Mouse (Mus musculus) embryonic facial prominence, embryonic 12.5 days (tissue): Measurements from ENCODE around the gene Anapc1. TPM values are rescaled to one million over a fixed set of nuclear protein-coding genes. Genes with fewer than 3 reads are reported as not detected.

ENCODE experiments used
- ATAC-seq: fragments of 200-750 bp; cut with Nextera tagmentation; 2 replicates; pipeline ENCODE4 v1.8.0; 2017; ENCODE audit not compliant: insufficient number of reproducible peaks, insufficient read depth, low FRiP score, low TSS enrichment
- H3K27ac ChIP-seq: fragments of 300-500 bp; sonication (generic); 2 replicates; pipeline ENCODE4 v1.5.1; 2016; ENCODE audit warnings: mild to moderate bottlenecking
- H3K27me3 ChIP-seq: fragments of 300-500 bp; sonication (generic); 2 replicates; pipeline ENCODE4 v1.6.1; 2016; ENCODE audit warnings: mild to moderate bottlenecking, moderate library complexity
- H3K36me3 ChIP-seq: fragments of 300-500 bp; sonication (generic); 2 replicates; pipeline ENCODE4 v1.6.1; 2016; ENCODE audit warnings: mild to moderate bottlenecking
- H3K4me1 ChIP-seq: fragments of 300-500 bp; sonication (generic); 2 replicates; pipeline ENCODE4 v1.6.1; 2016
- H3K4me2 ChIP-seq: fragments of 300-500 bp; sonication (generic); replicated peaks from 2 replicates; pipeline ENCODE4 v1.6.1; 2016; ENCODE audit warnings: mild to moderate bottlenecking, moderate library complexity
- H3K4me3 ChIP-seq: fragments of 300-500 bp; sonication (generic); 2 replicates; pipeline ENCODE4 v1.5.1; 2016; ENCODE audit warnings: mild to moderate bottlenecking
- H3K9ac ChIP-seq: fragments of 300-500 bp; sonication (generic); 2 replicates; pipeline ENCODE4 v1.6.1; 2016; ENCODE audit warnings: mild to moderate bottlenecking, moderate library complexity
- H3K9me3 ChIP-seq: fragments of 300-500 bp; sonication (generic); 2 replicates; pipeline ENCODE4 v1.6.1; 2016; ENCODE audit warnings: mild to moderate bottlenecking, moderate library complexity
- WGBS: fragments of 180-500 bp; shearing (Covaris S2); methylation state at CpG from one replicate; pipeline ENCODE4 v1.1.7; 2016; 5-methylcytosine and 5-hydroxymethylcytosine counted together
- polyA plus RNA-seq: library from polyadenylated mRNA; unstranded; fragments of >200 nt; fragmentation: Nextera tagmentation; extraction: Ambion mirVana; gene quantifications from 2 replicates; pipeline ENCODE4 v1.2.1, GENCODE M21; 2016

Anapc1 gene
- polyA plus RNA-seq, 1 experiment from 2014 or later, result 86.6 TPM

DNA sequence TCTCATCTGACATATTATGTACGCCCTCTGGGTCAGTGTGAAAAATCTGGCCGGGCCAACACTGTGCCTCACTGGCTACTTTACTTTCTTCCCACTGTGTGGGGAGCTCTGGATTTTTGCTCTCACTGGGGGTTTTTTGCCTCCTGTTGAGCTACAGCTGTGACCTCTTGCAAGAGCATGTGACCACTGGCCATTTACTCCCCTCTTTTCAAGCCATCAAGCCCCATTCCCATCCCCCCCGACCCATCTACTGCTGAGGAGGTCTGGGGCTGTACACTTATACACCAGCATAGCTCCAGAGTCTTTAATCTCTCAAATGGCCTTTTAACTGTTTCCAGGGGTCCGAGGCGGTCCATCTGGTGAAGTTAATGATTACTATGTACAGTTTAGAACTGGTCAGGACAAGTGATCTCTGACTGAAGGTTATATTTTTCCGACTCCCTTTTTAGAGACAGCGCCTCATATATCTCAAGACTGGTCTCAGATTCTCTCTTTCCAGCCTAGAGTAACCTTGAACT, 27.6 kb upstream of the Anapc1 start:
- Histone ChIP-seq H3K4me1 (peaks cover 38% of the 10 kb centered on the region), H3K36me3 (no peaks in the 10 kb centered on the region), H3K9me3 (no peaks in the 10 kb centered on the region), H3K27me3 (no peaks in the 10 kb centered on the region), H3K4me2 (no peak overlapping the region), H3K27ac (peak overlapping the region; percentile 97), H3K9ac (no peak overlapping the region), H3K4me3 (no peak overlapping the region)
- ATAC-seq, result no peak
- 33% methylated on average over 7 of the region's 7 CpGs for WGBS

DNA sequence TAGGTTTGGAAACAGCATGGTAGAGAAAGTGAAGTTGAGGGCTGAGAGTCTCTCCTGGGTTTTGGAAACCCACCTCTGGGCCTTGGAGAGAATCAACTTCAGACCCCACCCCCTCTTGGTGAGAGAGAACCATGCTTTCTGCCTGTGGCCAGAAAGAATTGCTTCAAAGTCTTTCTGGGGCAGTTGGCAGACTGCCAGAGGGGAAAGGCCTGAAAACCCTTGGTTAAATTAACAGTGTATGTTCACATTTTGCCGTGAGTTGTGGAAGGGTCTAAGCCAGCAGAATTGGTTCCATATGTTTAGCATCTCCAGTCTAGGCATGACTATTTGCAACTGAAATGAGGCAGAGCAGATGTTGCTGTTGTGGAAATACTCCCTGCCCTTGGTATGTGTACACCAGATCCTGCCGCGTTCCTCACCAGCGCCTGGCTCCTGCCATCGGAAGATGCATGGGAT, 26.4 kb upstream of the Anapc1 start:
- 15% methylated on average over 5 of the region's 5 CpGs for WGBS
- no peak overlapping the region for H3K9ac ChIP-seq
- no peaks in the 10 kb centered on the region for H3K9me3 ChIP-seq
- no peaks in the 10 kb centered on the region for H3K27me3 ChIP-seq
- H3K4me3 ChIP-seq, result no peak overlapping the region
- peak overlapping the region; percentile 97 for H3K27ac ChIP-seq
- peak overlapping the region; percentile 31 for H3K4me2 ChIP-seq
- no peaks in the 10 kb centered on the region for H3K36me3 ChIP-seq
- ATAC-seq, result peak; percentile 90
- H3K4me1 ChIP-seq, result peaks cover 48% of the 10 kb centered on the region

DNA sequence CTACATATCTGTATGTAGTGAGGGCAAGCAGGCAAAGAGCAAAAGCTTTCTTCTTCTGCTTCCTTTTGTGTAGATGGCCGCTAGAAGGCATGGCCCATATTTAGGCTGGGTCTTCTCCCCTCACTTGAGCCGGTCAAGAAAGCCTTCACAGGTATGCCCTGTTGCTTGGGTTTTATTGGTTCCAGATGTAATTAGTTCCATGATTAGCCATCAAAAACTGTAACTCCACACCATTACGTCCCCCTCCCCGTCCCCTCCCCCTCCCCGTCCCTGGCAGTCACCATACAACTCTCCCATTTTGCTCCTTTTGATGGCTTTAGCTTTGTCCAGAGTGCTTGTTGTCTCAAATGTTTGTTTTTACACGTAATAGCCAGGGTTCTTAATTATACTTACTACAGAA, 25.7 kb upstream of the Anapc1 start:
- 28% methylated on average over 6 of the region's 6 CpGs for WGBS

DNA sequence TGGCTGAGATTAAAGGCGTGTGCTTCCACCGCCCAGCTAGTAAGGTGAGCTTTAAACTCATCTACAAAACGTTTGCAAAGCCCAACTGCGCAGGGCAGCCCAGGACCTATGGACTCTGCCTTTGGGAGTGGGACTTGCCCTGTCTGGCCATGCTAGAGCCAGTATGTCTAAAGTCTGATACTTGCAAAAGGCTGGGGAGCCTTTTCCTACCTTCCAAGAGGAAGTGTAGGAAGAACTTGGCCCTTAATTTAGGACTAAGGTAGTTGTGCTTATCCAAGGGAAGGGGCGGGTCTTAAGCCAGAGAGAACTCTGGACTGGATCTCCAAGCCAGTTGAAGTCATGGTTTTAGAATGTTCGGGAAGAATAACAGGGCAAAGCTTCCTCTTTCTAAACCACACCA, 23.4 kb upstream of the Anapc1 start:
- 74% methylated on average over 6 of the region's 6 CpGs for WGBS
- H3K27me3 ChIP-seq, result no peaks in the 10 kb centered on the region
- no peaks in the 10 kb centered on the region for H3K9me3 ChIP-seq
- H3K27ac ChIP-seq, result no peak overlapping the region; the same call in 1 of the 2 replicates
- no peak overlapping the region for H3K9ac ChIP-seq
- peaks cover 42% of the 10 kb centered on the region for H3K4me1 ChIP-seq
- 0 out of 2 replicates have a peak, but pooled peaks cover 4% of the 10 kb centered on the region for H3K36me3 ChIP-seq
- ATAC-seq, result no peak
- no peak overlapping the region for H3K4me2 ChIP-seq
- no peak overlapping the region for H3K4me3 ChIP-seq

More for the DNA sequence above, 25.7 kb upstream of the Anapc1 start:
- H3K4me2 ChIP-seq, result peak overlapping the region; percentile 25; the same call in 1 of the 2 replicates
- no peak for ATAC-seq
- no peak overlapping the region for H3K4me3 ChIP-seq
- H3K27ac ChIP-seq, result peak overlapping the region; percentile 97
- H3K27me3 ChIP-seq, result no peaks in the 10 kb centered on the region
- no peaks in the 10 kb centered on the region for H3K9me3 ChIP-seq
- no peak overlapping the region for H3K9ac ChIP-seq
- no peaks in the 10 kb centered on the region for H3K36me3 ChIP-seq
- H3K4me1 ChIP-seq, result peaks cover 49% of the 10 kb centered on the region

DNA sequence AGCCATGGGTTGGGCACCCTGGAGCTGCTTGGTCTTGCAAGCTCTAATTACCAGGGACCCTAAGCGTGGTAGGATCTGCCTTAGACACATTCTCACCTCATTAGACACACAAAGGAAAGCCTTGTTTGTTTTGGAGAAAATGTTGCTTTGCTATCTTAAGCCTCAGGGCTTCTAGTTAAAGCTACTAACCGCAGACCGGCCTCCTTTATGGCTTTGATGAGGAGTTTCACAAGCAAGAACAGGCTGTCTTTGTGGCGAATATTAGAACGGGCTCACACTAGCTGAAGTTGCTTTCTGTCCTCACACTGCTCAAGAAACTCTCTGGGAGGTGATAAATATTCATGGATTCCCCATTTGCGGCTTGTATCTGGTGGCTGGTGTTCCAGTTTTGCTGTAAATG, 22.1 kb upstream of the Anapc1 start:
- Histone ChIP-seq H3K27me3 (no peaks in the 10 kb centered on the region), H3K9me3 (no peaks in the 10 kb centered on the region), H3K4me2 (no peak overlapping the region), H3K36me3 (0 out of 2 replicates have a peak, but pooled peaks cover 6% of the 10 kb centered on the region), H3K4me3 (no peak overlapping the region), H3K9ac (no peak overlapping the region), H3K4me1 (peaks cover 29% of the 10 kb centered on the region), H3K27ac (peak overlapping the region; percentile 61)
- 17% methylated on average over 6 of the region's 6 CpGs for WGBS
- ATAC-seq, result no peak

DNA sequence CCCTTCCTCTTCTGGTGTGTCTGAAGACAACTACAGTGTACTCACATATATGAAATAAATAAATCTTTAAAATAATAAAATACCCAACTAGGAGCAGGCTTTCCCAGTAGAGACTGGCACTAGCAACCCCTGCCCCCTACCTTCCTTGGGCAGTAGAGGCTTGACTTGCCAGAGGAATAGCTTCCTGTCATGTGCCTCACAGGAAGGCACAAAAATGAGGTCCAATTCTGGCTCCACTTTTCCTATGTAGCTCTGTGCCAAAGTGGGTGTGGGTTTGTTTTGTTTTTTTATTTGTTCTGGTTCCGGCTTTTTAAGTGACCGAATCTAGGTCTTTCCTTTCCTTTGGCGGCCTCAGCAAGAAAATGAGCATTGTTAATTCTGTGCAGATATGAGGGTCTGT, 17.3 kb upstream of the Anapc1 start:
- Histone ChIP-seq H3K4me2 (no peak overlapping the region), H3K27ac (no peak overlapping the region), H3K27me3 (no peaks in the 10 kb centered on the region), H3K4me1 (peaks cover 15% of the 10 kb centered on the region), H3K9ac (no peak overlapping the region), H3K9me3 (no peaks in the 10 kb centered on the region), H3K36me3 (peaks cover 9% of the 10 kb centered on the region; the same call in 1 of the 2 replicates), H3K4me3 (no peak overlapping the region)
- ATAC-seq, result no peak
- WGBS, result 91% methylated on average over 3 of the region's 3 CpGs

DNA sequence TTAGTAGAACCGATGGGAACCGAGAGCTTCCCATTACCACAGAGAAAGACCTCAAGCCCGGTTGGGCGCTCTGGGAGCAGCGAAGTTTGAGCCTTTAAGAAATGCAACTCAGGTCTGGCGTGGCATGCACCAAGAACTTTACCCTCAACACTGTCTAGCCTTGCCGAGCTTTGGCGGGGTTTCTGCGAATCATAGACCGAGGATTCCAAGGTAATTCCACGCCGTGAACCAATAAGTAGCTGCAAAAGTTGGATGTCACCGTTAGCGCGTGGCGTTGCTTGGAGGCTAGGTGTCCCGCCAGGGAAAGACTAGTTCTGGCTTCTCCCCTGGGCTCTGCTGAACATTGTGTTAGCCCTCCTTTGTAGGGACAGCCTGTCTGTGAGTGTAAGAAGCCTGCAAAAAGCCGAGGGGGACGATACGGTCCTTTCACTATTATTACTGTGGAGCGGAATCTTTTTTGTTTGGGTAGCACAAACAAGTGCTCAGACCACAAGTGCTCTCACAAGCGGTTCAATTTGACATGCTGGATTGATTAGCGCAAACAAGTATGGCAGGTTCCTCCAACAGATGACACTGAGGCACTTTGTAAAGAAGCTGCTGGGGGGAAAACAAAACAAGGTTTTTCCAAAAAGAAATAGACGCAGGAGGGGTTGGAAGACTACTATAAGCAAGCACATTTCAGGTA, 12.2 kb upstream of the Anapc1 start:
- Histone ChIP-seq H3K27me3 (no peaks in the 10 kb centered on the region), H3K36me3 (peaks cover 3% of the 10 kb centered on the region; the same call in 1 of the 2 replicates), H3K27ac (peak overlapping the region; percentile 91), H3K4me2 (peak overlapping the region; percentile 71), H3K9ac (peak overlapping the region; percentile 81), H3K4me1 (peaks cover 6% of the 10 kb centered on the region), H3K4me3 (peak overlapping the region; percentile 80), H3K9me3 (no peaks in the 10 kb centered on the region)
- WGBS, result 1% methylated on average over 24 of the region's 24 CpGs
- ATAC-seq, result peak; percentile 36

DNA sequence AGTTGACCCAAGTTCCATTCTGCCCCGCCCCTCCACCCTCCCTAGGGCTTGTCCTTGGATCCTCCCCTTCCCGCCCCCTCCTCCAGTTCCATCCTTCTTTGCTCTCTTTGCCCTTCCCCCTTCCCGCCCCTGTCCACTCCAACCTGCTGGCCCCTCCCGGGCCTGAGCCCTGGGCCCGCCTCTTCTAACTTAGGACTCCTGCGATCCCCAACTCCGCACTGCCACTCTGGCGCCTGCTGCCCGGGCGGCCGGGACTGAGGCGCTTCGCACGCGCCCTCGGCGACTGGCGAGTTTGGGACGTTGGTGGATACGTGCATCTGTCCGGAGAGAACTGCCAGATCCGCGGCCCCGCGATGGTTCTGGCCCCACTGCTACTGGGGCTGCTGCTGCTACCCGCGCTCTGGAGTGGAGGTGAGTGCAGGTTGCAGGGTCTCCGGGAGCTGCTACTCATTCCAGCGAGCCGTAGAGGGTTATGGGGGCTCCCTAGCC, 11.5 kb upstream of the Anapc1 start, which contains the start of gene Mertk:
Mertk (plus strand) TSS at position 264 of the 489 bp plus-strand sequence.
- Histone ChIP-seq H3K4me3 (peak within 1 kb of the TSS; percentile 80), H3K4me1 (peaks cover 6% of the 10 kb centered on the region), H3K27me3 (no peaks in the 10 kb centered on the region), H3K9me3 (no peaks in the 10 kb centered on the region), H3K36me3 (peaks cover 3% of the 10 kb centered on the region; the same call in 1 of the 2 replicates), H3K4me2 (peak within 1 kb of the TSS; percentile 71), H3K9ac (peak within 1 kb of the TSS; percentile 81), H3K27ac (peak within 1 kb of the TSS; percentile 91)
- ATAC-seq, result peak; percentile 91
- WGBS, result under 1% methylated on average over 30 of the region's 30 CpGs

DNA sequence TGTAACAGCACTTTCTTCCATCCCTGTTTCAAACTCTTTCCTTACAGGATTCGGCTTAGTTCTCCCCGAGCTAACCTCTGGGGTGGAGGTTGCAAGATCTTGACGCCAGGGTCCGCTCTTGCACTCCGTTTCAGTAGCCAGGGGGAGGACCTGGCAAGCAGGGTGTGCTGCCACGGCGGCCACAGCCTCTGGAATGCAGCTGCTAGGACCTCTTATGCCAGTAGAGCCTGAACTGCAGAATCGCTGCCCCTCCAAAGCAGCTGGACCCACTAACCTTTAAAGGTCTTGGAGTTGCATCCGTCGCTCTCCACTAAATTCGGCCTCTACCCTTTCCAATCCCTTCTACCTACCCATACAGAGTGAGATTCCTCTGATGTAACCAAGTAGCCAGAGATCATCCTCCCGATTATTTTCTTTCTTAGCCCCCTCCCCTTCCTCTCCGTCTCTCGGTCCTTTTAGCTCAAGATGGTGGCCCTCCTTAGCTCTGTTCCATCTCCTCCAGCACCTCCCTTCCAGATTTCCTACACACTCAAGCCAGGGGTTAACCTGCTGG, 11.0 kb upstream of the Anapc1 start:
- no peaks in the 10 kb centered on the region for H3K27me3 ChIP-seq
- under 1% methylated on average over 14 of the region's 14 CpGs for WGBS
- no peaks in the 10 kb centered on the region for H3K9me3 ChIP-seq
- peak overlapping the region; percentile 80 for H3K4me3 ChIP-seq
- H3K4me2 ChIP-seq, result peak overlapping the region; percentile 71
- H3K36me3 ChIP-seq, result peaks cover 3% of the 10 kb centered on the region; the same call in 1 of the 2 replicates
- H3K9ac ChIP-seq, result peak overlapping the region; percentile 45
- H3K4me1 ChIP-seq, result peaks cover 6% of the 10 kb centered on the region
- H3K27ac ChIP-seq, result peak overlapping the region; percentile 91
- peak; percentile 92 for ATAC-seq

DNA sequence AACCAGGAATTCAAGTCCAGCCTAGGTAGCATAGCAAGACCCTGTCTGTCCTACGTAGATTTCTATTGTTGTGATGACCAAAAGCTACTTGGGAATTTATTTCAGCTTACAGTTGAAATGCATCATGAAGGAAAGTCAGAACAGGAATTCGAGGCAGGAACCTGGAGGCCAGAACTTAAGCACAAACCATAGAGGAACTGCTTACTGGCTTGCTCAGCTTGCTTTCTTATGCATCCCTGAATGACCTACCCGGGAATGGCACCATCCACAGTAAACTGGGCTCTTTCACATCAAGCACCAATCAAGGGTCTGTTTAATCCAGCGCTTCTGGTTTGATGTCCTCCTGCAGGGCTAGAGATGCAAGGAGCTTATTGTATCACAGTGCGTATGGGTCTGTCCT, 10.4 kb upstream of the Anapc1 start:
- no peaks in the 10 kb centered on the region for H3K36me3 ChIP-seq
- H3K9me3 ChIP-seq, result no peaks in the 10 kb centered on the region
- no peak for ATAC-seq
- no peaks in the 10 kb centered on the region for H3K27me3 ChIP-seq
- peak overlapping the region; percentile 71 for H3K4me2 ChIP-seq
- H3K9ac ChIP-seq, result no peak overlapping the region; the same call in 1 of the 2 replicates
- H3K4me1 ChIP-seq, result peaks cover 6% of the 10 kb centered on the region
- peak overlapping the region; percentile 80; the same call in 1 of the 2 replicates for H3K4me3 ChIP-seq
- peak overlapping the region; percentile 91; the same call in 1 of the 2 replicates for H3K27ac ChIP-seq
- WGBS, result 55% methylated on average over 5 of the region's 5 CpGs

DNA sequence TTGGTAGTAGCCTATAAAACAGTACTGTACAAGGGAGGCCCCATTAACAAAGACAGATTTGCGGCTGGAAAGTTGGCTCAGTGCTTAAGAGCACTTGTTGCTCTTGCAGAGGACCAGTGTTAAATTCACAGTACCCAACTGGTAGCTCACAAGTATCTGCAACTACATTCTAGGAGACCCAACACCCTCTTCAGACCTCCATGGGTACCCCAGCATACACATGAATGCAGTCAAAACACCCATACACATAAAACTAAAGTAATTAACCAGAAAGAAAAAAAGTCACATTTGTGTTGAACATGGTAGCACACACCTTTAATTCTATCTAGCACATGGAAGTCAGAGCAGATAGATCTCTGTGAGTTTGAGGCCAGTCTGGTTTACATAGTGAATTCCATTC, 9.9 kb upstream of the Anapc1 start:
- H3K27me3 ChIP-seq, result no peaks in the 10 kb centered on the region
- H3K36me3 ChIP-seq, result no peaks in the 10 kb centered on the region
- ATAC-seq, result no peak
- no peak overlapping the region for H3K4me3 ChIP-seq
- H3K4me1 ChIP-seq, result peaks cover 6% of the 10 kb centered on the region
- whole genome bisulfite sequencing, result 93% methylated on average over 1 of the region's 1 CpGs
- H3K27ac ChIP-seq, result 0 out of 2 replicates have a peak overlapping the region, but pooled peaks have one; percentile 91
- H3K4me2 ChIP-seq, result no peak overlapping the region
- no peak overlapping the region for H3K9ac ChIP-seq
- no peaks in the 10 kb centered on the region for H3K9me3 ChIP-seq
